Mouse (Mus musculus): ENCODE data around the gene BC052040.

The BC052040 gene

GRCm38 (mm10) chr2:115659712-115660111, 78.2 kb downstream of the BC052040 start:
- peaks cover 24% of the 10 kb centered on the region for H3K36me3 ChIP-seq (ENCODE audit: insufficient read depth, low read length)
- H3K4me1 ChIP-seq (replicated peaks; ENCODE audit: low read depth, low read length) = peaks cover 4% of the 10 kb centered on the region; the same call in 1 of the 2 replicates
- no peaks in the 10 kb centered on the region for H3K27me3 ChIP-seq (ENCODE audit: insufficient read depth, low read length)
- H3K9me3 ChIP-seq (ENCODE audit: low read length) = peaks cover under 1% of the 10 kb centered on the region; the same call in 1 of the 2 replicates
- TF ChIP-seq CTCF (conservative IDR thresholded peaks at IDR 0.05; ENCODE audit: low read length) (no peak), POU5F1 (IDR thresholded peaks at IDR 0.05; ENCODE audit: borderline replicate concordance, low read length) (no peak), NANOG (IDR thresholded peaks at IDR 0.05; ENCODE audit: borderline replicate concordance, low read length) (no peak)
- H3K4me3 ChIP-seq (replicated peaks; ENCODE audit: low read length) = no peak overlapping the region

- no peaks in the 10 kb centered on the region for H3K9me3 ChIP-seq (ENCODE audit: low read length)
- H3K36me3 ChIP-seq (ENCODE audit: insufficient read depth, low read length) = peaks cover 27% of the 10 kb centered on the region
- no peak overlapping the region for H3K4me3 ChIP-seq (replicated peaks; ENCODE audit: low read length)
- peaks cover 4% of the 10 kb centered on the region; the same call in 1 of the 2 replicates for H3K4me1 ChIP-seq (replicated peaks; ENCODE audit: low read depth, low read length)
- TF ChIP-seq CTCF (conservative IDR thresholded peaks at IDR 0.05; ENCODE audit: low read length) = no peak
- no peak for TF ChIP-seq NANOG (IDR thresholded peaks at IDR 0.05; ENCODE audit: borderline replicate concordance, low read length)
- no peak for TF ChIP-seq POU5F1 (IDR thresholded peaks at IDR 0.05; ENCODE audit: borderline replicate concordance, low read length)
- no peaks in the 10 kb centered on the region for H3K27me3 ChIP-seq (ENCODE audit: insufficient read depth, low read length)
These were observed 79.0 kb downstream of the BC052040 start for GRCm38 (mm10) chr2:115660213-115661120.

GRCm38 (mm10) chr2:115667516-115667915, 86.0 kb downstream of the BC052040 start:
- Histone ChIP-seq H3K9me3 (ENCODE audit: low read length) (no peaks in the 10 kb centered on the region), H3K27me3 (ENCODE audit: insufficient read depth, low read length) (no peaks in the 10 kb centered on the region), H3K36me3 (ENCODE audit: insufficient read depth, low read length) (peaks cover 64% of the 10 kb centered on the region), H3K4me1 (replicated peaks; ENCODE audit: low read depth, low read length) (peaks cover 10% of the 10 kb centered on the region), H3K4me3 (replicated peaks; ENCODE audit: low read length) (no peak overlapping the region)
- TF ChIP-seq NANOG (IDR thresholded peaks at IDR 0.05; ENCODE audit: borderline replicate concordance, low read length) (no peak), POU5F1 (IDR thresholded peaks at IDR 0.05; ENCODE audit: borderline replicate concordance, low read length) (no peak), CTCF (conservative IDR thresholded peaks at IDR 0.05; ENCODE audit: low read length) (no peak)

- Histone ChIP-seq H3K4me3 (replicated peaks; ENCODE audit: low read length) (no peak overlapping the region), H3K27me3 (ENCODE audit: insufficient read depth, low read length) (no peaks in the 10 kb centered on the region)
These were observed 91.6 kb downstream of the BC052040 start for GRCm38 (mm10) chr2:115673054-115673660.

GRCm38 (mm10) chr2:115678786-115679185, 97.3 kb downstream of the BC052040 start:
- Histone ChIP-seq H3K36me3 (ENCODE audit: insufficient read depth, low read length) (peaks cover 27% of the 10 kb centered on the region), H3K27me3 (ENCODE audit: insufficient read depth, low read length) (no peaks in the 10 kb centered on the region), H3K9me3 (ENCODE audit: low read length) (no peaks in the 10 kb centered on the region), H3K4me1 (replicated peaks; ENCODE audit: low read depth, low read length) (peaks cover 36% of the 10 kb centered on the region), H3K4me3 (replicated peaks; ENCODE audit: low read length) (no peak overlapping the region)
- no peak for TF ChIP-seq NANOG (IDR thresholded peaks at IDR 0.05; ENCODE audit: borderline replicate concordance, low read length)

More at GRCm38 (mm10) chr2:115673054-115673660, 91.6 kb downstream of the BC052040 start:
- TF ChIP-seq POU5F1 (IDR thresholded peaks at IDR 0.05; ENCODE audit: borderline replicate concordance, low read length) (no peak), CTCF (conservative IDR thresholded peaks at IDR 0.05; ENCODE audit: low read length) (no peak), NANOG (IDR thresholded peaks at IDR 0.05; ENCODE audit: borderline replicate concordance, low read length) (no peak)
- H3K9me3 ChIP-seq (ENCODE audit: low read length) = no peaks in the 10 kb centered on the region
- peaks cover 17% of the 10 kb centered on the region for H3K4me1 ChIP-seq (replicated peaks; ENCODE audit: low read depth, low read length)
- H3K36me3 ChIP-seq (ENCODE audit: insufficient read depth, low read length) = peaks cover 49% of the 10 kb centered on the region

- TF ChIP-seq CTCF (conservative IDR thresholded peaks at IDR 0.05; ENCODE audit: low read length) = no peak
- TF ChIP-seq NANOG (IDR thresholded peaks at IDR 0.05; ENCODE audit: borderline replicate concordance, low read length) = peak; percentile 21; the same call in 1 of the 2 replicates
- no peak for TF ChIP-seq POU5F1 (IDR thresholded peaks at IDR 0.05; ENCODE audit: borderline replicate concordance, low read length)
- Histone ChIP-seq H3K4me1 (replicated peaks; ENCODE audit: low read depth, low read length) (peaks cover 26% of the 10 kb centered on the region), H3K36me3 (ENCODE audit: insufficient read depth, low read length) (peaks cover 38% of the 10 kb centered on the region), H3K4me3 (replicated peaks; ENCODE audit: low read length) (no peak overlapping the region), H3K9me3 (ENCODE audit: low read length) (no peaks in the 10 kb centered on the region), H3K27me3 (ENCODE audit: insufficient read depth, low read length) (no peaks in the 10 kb centered on the region)
These were observed 103.7 kb downstream of the BC052040 start for GRCm38 (mm10) chr2:115685250-115685649.

- Histone ChIP-seq H3K36me3 (ENCODE audit: insufficient read depth, low read length) (peaks cover 39% of the 10 kb centered on the region), H3K27me3 (ENCODE audit: insufficient read depth, low read length) (no peaks in the 10 kb centered on the region), H3K4me3 (replicated peaks; ENCODE audit: low read length) (no peak overlapping the region), H3K4me1 (replicated peaks; ENCODE audit: low read depth, low read length) (peaks cover 18% of the 10 kb centered on the region), H3K9me3 (ENCODE audit: low read length) (no peaks in the 10 kb centered on the region)
- no peak for TF ChIP-seq CTCF (conservative IDR thresholded peaks at IDR 0.05; ENCODE audit: low read length)
- TF ChIP-seq POU5F1 (IDR thresholded peaks at IDR 0.05; ENCODE audit: borderline replicate concordance, low read length) = no peak
- no peak for TF ChIP-seq NANOG (IDR thresholded peaks at IDR 0.05; ENCODE audit: borderline replicate concordance, low read length)
These were observed 106.1 kb downstream of the BC052040 start for GRCm38 (mm10) chr2:115687612-115688011.

GRCm38 (mm10) chr2:115688282-115688681, 106.8 kb downstream of the BC052040 start:
- H3K27me3 ChIP-seq (ENCODE audit: insufficient read depth, low read length) = no peaks in the 10 kb centered on the region
- TF ChIP-seq NANOG (IDR thresholded peaks at IDR 0.05; ENCODE audit: borderline replicate concordance, low read length) (no peak), POU5F1 (IDR thresholded peaks at IDR 0.05; ENCODE audit: borderline replicate concordance, low read length) (no peak), CTCF (conservative IDR thresholded peaks at IDR 0.05; ENCODE audit: low read length) (no peak)
- H3K4me1 ChIP-seq (replicated peaks; ENCODE audit: low read depth, low read length) = peaks cover 18% of the 10 kb centered on the region
- no peaks in the 10 kb centered on the region for H3K9me3 ChIP-seq (ENCODE audit: low read length)
- peaks cover 41% of the 10 kb centered on the region for H3K36me3 ChIP-seq (ENCODE audit: insufficient read depth, low read length)
- no peak overlapping the region for H3K4me3 ChIP-seq (replicated peaks; ENCODE audit: low read length)
